Mouse (Mus musculus) 416B (cell line): ENCODE results near the gene Prmt8.

ENCODE experiments used
- DNase-seq: peaks from one replicate; pipeline ENCODE4 v3.0.0; 2011; ENCODE audit warnings: low read depth

Prmt8 gene

DNA sequence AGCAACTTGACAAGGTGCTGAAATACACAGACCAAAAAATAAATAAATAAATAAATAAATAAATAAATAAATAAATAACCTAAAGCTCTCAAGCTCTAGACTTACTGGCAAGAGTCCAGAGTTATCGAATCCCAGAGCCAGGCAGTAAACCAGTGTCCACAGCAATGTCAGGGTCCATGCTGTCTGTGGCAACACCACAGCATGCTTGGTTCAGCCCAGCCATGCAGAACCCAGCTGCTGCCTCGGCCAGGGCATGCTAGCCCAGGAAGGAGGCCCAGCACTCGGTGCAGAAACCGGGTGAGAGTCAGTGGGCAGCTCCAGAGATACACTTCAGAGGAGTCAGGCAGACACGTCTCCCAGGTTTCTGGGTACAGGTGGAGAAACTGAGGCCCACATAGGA, 29.4 kb downstream of the Prmt8 start:
- no peak for DNase-seq

DNA sequence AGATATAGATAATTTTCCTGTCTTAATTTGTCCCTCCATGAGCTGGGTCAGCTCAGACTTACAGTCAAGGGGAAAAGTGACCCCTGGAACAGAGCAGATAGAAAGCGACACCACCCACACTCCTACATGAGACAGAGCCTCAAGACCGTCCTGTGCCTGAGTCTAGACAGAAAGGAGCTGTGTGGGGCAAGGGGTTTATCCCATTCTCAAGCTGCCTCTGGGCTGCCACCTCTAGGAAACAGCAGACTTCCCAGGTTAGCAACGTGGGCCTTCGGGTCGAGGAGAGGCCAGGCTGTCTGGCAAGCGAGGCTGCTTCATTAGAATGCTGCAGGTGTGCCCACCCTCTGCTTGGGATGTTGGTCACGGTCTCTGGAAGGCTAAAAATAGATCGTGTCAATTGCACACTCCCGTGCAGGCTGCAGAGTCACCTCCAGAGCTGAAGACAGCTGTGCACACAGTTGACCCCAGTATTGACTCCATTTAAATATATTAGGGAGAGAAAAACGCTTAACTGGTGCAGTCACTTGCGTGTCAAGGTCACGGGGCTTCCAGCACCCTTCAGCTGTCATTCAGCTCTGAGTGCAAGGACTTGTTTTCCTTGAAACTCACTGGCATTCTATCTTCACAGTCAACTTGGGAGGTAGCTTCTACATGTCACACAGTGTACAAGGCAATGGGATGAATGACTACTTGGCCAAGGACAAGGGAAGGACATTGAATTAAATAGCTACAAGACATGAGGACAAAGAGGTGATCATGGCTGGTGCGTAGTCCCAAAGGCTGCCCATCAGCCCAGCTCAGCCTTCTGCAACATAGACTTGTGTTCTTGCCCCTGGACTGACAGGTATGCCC, 33.9 kb downstream of the Prmt8 start:
- DNase-seq: no peak

DNA sequence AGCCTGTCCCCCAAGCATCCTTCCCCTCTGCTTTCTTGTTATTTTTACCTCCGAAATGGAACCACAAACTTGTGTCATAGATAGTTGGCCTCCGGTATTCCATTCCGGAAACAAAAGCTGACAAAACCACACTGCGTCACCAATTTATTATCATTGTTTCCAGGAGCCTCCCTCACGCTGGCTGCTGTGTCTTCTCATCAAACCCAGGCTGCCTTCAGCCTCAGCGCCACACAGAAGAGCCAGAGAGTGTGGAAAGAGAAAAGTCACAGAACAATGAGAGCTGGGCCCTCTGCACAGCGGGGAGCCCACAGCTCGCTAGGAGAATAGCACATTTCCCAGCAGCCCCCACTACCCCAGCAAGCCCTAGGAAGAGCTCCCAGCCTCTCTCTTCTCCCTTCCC, 46.1 kb downstream of the Prmt8 start:
- no peak for DNase-seq

- DNase-seq: no peak
These were observed 49.4 kb downstream of the Prmt8 start for GRCm38 (mm10) chr6:127719875-127720274.

GRCm38 (mm10) chr6:127717239-127718137, 51.8 kb downstream of the Prmt8 start:
- DNase-seq: no peak

- DNase-seq: no peak
These were observed 53.8 kb downstream of the Prmt8 start for GRCm38 (mm10) chr6:127715428-127715827.

DNA sequence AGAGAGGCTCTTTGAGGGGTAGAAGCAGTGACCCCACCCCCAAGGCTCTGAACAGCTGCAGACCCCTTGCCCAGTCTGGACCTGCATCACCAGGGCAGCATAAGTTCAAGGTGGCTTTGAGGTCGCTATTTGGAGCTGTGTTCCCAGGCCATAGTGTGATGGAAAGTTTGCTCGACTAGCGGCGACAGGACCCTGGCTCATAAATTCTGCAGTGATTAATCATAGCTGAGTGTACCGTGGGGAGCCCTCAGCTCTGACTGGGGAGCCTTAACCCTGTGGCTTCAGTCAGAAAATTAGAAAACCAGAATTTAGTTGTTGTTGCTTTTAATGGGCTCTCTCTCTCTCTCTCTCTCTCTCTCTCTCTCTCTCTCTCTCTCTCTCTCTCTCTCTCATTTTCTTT, 54.4 kb downstream of the Prmt8 start:
- DNase-seq: no peak

GRCm38 (mm10) chr6:127708218-127708628, 61.0 kb downstream of the Prmt8 start:
- no peak for DNase-seq

- no peak for DNase-seq
These were observed 68.1 kb downstream of the Prmt8 start for GRCm38 (mm10) chr6:127701036-127701783.

GRCm38 (mm10) chr6:127693681-127694080, 75.6 kb downstream of the Prmt8 start:
- DNase-seq: no peak

- no peak for DNase-seq
These were observed 77.0 kb downstream of the Prmt8 start for GRCm38 (mm10) chr6:127692298-127692697.

DNA sequence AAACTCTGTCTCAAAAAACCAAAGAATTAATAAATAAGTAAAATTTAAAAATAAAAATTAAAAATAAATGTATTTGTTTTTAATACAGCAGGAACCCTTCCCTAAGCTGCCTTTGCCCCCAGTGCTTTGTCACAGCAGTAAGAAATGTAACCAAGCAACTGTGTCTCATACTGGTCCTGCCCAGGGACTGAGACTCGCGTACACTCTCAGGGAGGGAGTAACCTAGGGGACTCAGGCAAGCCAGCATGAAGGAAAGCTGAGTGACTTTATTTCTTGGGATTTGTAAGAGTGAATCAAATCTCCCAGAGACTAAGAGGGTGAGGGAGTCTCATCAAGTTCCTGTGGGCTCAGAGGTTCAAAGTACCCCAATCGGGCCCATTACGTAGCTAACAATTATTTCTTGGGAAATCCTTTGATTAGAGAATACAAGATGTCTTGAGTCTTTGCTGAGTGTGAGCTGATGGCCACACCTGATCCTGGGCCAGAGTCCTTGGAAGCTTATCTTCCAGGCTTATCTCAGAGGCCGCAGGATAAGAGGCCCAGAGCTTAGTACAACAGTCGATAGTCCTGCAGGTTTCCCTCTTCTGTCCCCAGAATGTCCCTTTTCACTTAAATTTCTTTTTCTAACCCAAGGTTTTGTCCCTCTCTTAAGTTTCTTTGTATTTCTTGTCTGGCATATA, 82.0 kb downstream of the Prmt8 start:
- DNase-seq: no peak

DNA sequence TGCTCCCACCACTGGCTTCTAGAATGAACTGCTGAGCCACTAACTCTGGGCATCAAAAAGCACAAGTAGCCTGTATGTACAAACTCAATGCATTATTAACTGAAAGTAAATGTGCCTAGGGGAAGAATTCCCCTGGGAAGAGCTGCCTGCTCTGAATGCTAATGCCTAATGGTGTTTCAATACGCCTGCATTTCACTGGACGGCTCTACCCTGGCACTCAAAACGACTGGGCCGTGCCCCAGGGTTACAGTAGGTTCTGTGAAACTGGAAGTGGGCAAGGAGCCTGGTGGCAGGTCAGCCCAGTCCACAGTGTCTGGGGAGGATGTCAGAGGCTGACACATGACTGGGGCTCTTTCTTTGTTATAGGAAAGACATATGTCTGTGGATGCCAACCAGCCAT, 84.3 kb downstream of the Prmt8 start:
- DNase-seq: no peak

- DNase-seq: peak; percentile 46
These were observed 85.7 kb downstream of the Prmt8 start for GRCm38 (mm10) chr6:127683561-127683960.

- no peak for DNase-seq
These were observed 88.5 kb downstream of the Prmt8 start for GRCm38 (mm10) chr6:127680784-127681183.

DNA sequence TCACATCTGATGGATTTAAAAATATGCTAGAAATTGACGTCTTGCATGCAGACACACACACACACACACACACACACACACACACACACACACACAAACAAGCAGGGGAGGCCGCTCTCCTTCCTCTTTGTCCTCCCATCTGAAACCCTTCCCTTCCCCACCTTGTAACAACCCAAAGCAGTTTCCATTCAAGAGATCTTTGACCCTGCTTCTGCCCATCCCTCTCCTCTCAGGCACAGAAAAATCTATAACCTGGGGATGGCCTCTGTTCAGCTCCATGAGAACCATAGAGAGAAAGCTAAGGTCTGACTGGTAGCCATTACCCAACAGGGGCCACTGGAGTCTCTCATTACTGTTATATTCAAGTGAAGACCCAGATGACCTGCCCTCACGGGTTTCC, 90.3 kb downstream of the Prmt8 start:
- DNase-seq: no peak

- no peak for DNase-seq
These were observed 91.0 kb downstream of the Prmt8 start for GRCm38 (mm10) chr6:127678320-127678719.

GRCm38 (mm10) chr6:127676866-127677265, 92.4 kb downstream of the Prmt8 start:
- DNase-seq: no peak

GRCm38 (mm10) chr6:127672071-127672470, 97.2 kb downstream of the Prmt8 start:
- no peak for DNase-seq

DNA sequence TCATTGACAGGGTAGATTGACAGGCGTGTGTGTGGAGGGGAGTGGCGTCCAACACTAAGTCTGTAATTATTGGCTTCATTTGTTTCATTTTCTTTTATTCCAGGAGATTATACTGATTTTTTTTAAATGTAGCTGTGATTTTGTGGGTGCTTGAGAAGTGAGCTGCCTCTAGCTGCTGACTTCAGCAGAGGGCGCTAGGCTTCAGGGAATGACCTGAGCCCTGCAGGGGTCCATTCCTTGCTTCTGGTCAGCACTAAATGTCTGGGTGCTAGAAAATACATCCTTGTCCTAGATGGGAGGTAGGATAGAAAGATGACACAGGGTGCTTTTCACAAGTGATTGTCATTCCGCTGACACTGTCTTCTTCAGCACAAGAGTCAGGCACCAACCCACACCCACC, 99.2 kb downstream of the Prmt8 start:
- DNase-seq: no peak

DNA sequence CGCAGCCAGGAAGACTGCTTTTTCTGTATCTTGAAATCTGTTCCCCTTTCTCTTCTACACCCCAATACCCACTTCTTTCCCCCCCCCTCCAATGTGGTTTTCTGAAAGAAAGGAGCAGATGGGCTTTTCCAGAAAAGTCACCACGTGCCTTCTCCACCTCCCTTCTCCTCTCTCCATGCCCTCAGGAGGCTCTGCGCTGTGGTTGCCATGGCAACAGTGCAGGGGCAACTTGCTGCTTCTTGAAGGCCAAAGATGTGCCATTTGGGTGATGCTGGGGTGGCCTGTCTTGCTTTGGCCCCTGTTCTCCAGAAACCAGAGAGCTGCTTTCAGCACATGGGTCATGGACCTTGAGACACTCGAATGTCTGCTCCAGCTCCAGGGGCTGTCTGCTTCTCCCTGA, 100.0 kb downstream of the Prmt8 start:
- no peak for DNase-seq

- DNase-seq: no peak
These were observed 106.0 kb downstream of the Prmt8 start for GRCm38 (mm10) chr6:127663263-127663662.
